Mouse (Mus musculus) midbrain, embryonic 12.5 days (tissue): ENCODE measurements around the gene Ilf2. TPM values are rescaled to one million over a fixed set of nuclear protein-coding genes. Genes with fewer than 3 reads are reported as not detected.

ENCODE experiments used
- ATAC-seq: fragments of 200-750 bp; cut with Nextera tagmentation; 2 replicates; pipeline ENCODE4 v1.8.0; 2017; ENCODE audit warnings: low read depth, moderate TSS enrichment, moderate library complexity; ENCODE audit not compliant: low FRiP score
- H3K27ac ChIP-seq: fragments of 300-500 bp; sonication (generic); replicated peaks from 2 replicates; pipeline ENCODE4 v1.5.1; 2016; ENCODE audit warnings: mild to moderate bottlenecking
- H3K27me3 ChIP-seq: fragments of 300-500 bp; sonication (generic); 2 replicates; pipeline ENCODE4 v1.6.1; 2016; ENCODE audit warnings: mild to moderate bottlenecking
- H3K36me3 ChIP-seq: fragments of 300-500 bp; sonication (generic); 2 replicates; pipeline ENCODE4 v1.6.1; 2016
- H3K4me1 ChIP-seq: fragments of 300-500 bp; sonication (generic); 2 replicates; pipeline ENCODE4 v1.6.1; 2016
- H3K4me2 ChIP-seq: fragments of 300-500 bp; sonication (generic); replicated peaks from 2 replicates; pipeline ENCODE4 v1.6.1; 2016; ENCODE audit warnings: mild to moderate bottlenecking, moderate library complexity
- H3K4me3 ChIP-seq: fragments of 300-500 bp; sonication (generic); 2 replicates; pipeline ENCODE4 v1.5.1; 2016; ENCODE audit warnings: mild to moderate bottlenecking
- H3K9ac ChIP-seq: fragments of 300-500 bp; sonication (generic); replicated peaks from 2 replicates; pipeline ENCODE4 v1.6.1; 2016; ENCODE audit warnings: mild to moderate bottlenecking, moderate library complexity
- H3K9me3 ChIP-seq: fragments of 300-500 bp; sonication (generic); 2 replicates; pipeline ENCODE4 v1.6.1; 2016; ENCODE audit warnings: mild to moderate bottlenecking
- WGBS: fragments of 180-500 bp; shearing (Covaris S2); methylation state at CpG from one replicate; pipeline ENCODE4 v1.1.7; 2016; 5-methylcytosine and 5-hydroxymethylcytosine counted together
- polyA plus RNA-seq: library from polyadenylated mRNA; unstranded; fragments of >200 nt; fragmentation: Nextera tagmentation; extraction: Ambion mirVana; gene quantifications from 2 replicates; pipeline ENCODE4 v1.2.1, GENCODE M21; 2016

Ilf2 gene
- polyA plus RNA-seq, 1 experiment from 2014 or later: 319 TPM

DNA sequence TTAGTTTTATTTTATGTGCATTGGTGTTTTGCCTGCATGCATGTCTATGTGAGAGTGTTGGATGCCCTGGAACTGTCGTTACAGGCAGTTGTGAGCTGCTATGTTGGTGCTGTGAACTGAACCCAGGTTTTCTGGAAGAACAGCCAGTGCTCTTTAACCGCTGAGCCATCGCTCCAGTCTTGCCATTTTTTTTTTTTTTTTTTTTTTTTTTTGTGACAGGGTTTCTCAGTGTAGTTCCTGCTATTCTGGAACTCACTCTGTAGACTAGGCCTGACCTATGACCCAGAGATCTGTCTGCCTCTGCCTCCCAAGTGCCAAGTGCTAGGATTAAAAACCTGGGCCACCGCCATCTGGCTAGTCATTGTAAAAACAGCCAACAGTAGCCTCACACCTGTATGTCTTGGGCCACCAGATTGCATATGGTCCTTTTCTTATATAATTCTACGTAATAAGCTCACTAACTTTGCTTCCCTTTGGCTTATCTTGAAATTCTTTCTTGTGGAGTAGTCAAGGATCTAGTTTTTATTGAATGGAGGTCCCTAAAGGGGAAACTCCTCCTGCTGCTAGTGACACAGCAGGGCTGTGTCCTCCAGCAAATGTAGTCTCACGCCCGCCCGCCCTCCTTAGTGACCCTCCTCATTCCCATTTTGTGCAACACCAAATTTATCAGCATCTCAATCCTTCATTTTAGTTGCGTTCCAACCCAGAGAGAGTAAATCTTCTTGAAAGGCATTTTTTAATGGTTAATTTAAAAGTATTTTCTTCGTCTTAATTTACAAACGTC lies 30.3 kb upstream of the Ilf2 start:
- Histone ChIP-seq H3K4me3 (no peak overlapping the region), H3K36me3 (no peaks in the 10 kb centered on the region), H3K9me3 (no peaks in the 10 kb centered on the region; the same call in 1 of the 2 replicates), H3K4me1 (peaks cover 16% of the 10 kb centered on the region), H3K27ac (peak overlapping the region; percentile 84; the same call in 1 of the 2 replicates), H3K4me2 (peak overlapping the region; percentile 55), H3K9ac (peak overlapping the region; percentile 45; the same call in 1 of the 2 replicates), H3K27me3 (no peaks in the 10 kb centered on the region)
- no peak for ATAC-seq
- WGBS: 71% methylated on average over 11 of the region's 11 CpGs

DNA sequence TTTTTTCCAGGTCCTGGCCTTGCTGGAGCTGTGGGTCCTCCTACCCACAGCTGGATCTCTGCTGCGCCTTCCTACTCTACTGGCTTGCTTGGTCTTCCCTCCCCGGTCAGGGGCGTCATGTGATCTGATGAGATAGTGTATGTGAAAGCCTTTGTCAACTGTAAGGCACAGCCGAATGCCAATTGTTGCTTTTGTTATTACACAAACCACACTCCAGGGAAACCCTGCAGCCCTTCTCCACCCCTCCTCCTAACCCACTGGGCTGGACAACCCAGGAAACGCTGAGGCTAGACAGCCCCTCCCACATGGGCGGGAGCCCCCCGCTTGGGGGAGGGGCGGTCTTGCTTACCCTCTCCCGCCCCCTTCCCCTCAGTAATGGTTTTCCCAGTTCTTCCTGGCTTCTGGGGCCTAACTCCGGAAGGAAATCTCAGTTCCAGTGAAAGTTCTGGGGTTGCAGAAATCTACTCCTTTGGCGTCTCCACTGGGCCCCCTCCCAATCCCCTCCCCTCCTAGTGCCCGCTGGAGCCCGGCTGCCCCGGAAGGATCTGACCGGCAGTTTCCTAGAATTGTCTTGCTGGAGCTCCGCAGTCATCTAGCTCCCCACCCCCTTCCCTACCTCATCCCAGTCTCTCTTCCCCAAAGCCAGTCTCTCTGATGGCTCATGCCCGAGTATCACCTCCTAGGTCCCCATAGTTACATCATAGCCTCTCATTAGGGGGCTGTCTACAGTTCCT lies 29.4 kb upstream of the Ilf2 start:
- peak overlapping the region; percentile 45 for H3K9ac ChIP-seq

DNA sequence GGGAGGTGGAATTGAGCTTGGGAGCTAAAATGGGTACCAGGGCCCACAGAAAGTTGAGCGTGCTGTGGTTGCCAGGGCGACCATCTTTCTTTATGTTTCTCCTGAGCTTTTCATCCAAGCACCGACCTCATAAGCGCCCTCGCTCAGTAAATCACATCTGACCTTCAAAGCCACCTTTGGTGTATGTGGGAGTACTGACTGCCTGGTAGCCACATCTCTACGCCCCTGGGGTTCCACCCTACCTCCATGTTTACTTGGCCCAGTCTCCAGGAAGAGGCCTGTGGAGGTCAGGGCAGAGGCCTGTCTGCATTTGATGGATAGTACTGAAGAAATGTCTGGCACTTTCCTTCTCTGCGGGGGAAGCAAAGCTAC lies 28.8 kb upstream of the Ilf2 start:
- Histone ChIP-seq H3K4me2 (peak overlapping the region; percentile 55), H3K4me3 (0 out of 2 replicates have a peak overlapping the region, but pooled peaks have one; percentile 31), H3K9me3 (no peaks in the 10 kb centered on the region; the same call in 1 of the 2 replicates), H3K4me1 (peaks cover 16% of the 10 kb centered on the region), H3K27me3 (no peaks in the 10 kb centered on the region; the same call in 1 of the 2 replicates), H3K36me3 (no peaks in the 10 kb centered on the region), H3K27ac (peak overlapping the region; percentile 84), H3K9ac (peak overlapping the region; percentile 45)
- 0 out of 2 replicates have a peak, but pooled peaks have one; percentile 1 for ATAC-seq
- WGBS: 35% methylated on average over 7 of the region's 7 CpGs

More for the DNA sequence above, 29.4 kb upstream of the Ilf2 start:
- Histone ChIP-seq H3K36me3 (no peaks in the 10 kb centered on the region), H3K4me2 (peak overlapping the region; percentile 55), H3K4me3 (peak overlapping the region; percentile 31), H3K27ac (peak overlapping the region; percentile 84), H3K4me1 (peaks cover 16% of the 10 kb centered on the region), H3K9me3 (no peaks in the 10 kb centered on the region; the same call in 1 of the 2 replicates), H3K27me3 (no peaks in the 10 kb centered on the region; the same call in 1 of the 2 replicates)
- WGBS: under 1% methylated on average over 17 of the region's 17 CpGs
- ATAC-seq: peak; percentile 96

DNA sequence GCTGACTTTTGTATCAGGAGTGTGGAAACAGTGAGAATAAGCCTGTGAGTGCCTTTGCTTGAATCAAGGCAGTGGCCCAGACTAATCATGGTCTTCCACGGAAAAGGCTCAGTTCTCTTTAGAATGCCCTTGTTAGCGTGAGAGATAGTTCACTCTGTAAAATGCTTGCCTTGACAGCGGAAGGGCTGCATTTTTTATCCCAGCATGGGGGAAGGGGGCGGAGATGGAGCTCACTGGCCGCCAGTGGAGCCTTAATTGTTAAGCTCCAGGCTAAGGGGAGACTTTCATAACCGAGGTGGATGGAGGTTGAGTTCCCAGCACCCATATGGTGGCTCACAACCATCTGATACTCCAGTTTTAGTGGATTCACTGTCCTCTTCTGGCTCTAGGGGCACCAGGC lies 27.3 kb upstream of the Ilf2 start:
- Histone ChIP-seq H3K4me1 (peaks cover 16% of the 10 kb centered on the region), H3K4me3 (no peak overlapping the region), H3K36me3 (no peaks in the 10 kb centered on the region), H3K9me3 (no peaks in the 10 kb centered on the region; the same call in 1 of the 2 replicates), H3K27ac (no peak overlapping the region), H3K4me2 (no peak overlapping the region), H3K9ac (no peak overlapping the region), H3K27me3 (no peaks in the 10 kb centered on the region; the same call in 1 of the 2 replicates)
- 24% methylated on average over 6 of the region's 6 CpGs for WGBS
- no peak for ATAC-seq

DNA sequence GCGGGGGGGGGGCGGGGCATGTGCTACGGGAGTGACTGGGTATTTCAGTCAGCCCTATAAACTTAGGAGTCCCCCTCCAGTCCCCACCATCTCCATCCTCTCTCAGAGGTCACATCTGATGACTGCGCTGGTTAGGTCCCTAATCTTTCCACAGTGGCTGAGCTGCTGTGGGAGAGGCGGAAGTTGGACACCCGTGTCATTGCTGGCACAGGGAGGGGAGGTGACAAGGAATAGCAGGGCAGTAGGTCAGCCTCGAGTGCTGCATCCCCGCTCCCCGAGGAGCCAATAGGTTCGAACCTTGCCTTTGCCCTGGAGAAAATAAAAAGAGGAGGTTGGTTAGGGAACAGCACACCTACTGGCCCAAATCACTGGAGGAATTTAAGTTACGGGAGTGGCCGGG lies 25.1 kb upstream of the Ilf2 start:
- peaks cover 13% of the 10 kb centered on the region for H3K4me1 ChIP-seq
- peaks cover under 1% of the 10 kb centered on the region; the same call in 1 of the 2 replicates for H3K27me3 ChIP-seq
- ATAC-seq: no peak
- H3K4me3 ChIP-seq: no peak overlapping the region
- no peak overlapping the region for H3K27ac ChIP-seq
- H3K36me3 ChIP-seq: no peaks in the 10 kb centered on the region
- WGBS: 38% methylated on average over 12 of the region's 12 CpGs
- no peak overlapping the region for H3K4me2 ChIP-seq
- no peak overlapping the region for H3K9ac ChIP-seq
- H3K9me3 ChIP-seq: no peaks in the 10 kb centered on the region

DNA sequence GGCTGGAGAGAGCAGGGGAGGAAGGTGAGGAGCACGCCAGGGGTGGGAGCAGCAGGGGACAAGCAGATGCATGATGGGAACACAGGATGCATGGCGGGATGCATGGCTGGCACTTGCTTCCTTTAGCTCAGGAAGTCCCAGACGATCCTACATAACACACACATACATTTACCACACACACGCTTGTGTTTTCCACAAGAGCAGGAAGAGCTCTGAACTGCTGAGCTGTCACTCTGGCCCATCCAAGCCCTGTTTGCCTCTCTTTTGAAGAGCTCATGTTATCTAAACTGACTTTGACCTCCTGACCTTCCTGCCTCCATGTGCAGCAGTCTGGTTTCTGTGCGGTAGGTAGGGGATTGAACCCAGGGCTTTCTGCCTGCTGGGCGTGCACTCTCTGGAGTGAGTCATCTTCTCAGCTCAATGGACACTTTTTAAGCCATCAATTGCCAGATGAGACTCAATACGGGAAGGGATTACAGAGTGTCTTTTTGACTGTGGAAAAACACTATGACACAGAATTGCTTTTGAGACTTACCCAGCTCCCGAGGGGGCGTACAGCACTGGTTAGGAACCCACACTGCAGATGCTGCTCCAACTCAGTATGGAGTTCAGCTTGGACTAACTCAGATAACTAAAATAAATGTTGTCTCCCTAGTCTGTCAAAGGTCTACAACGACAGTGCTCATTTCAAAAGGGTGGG lies 24.4 kb upstream of the Ilf2 start:
- no peaks in the 10 kb centered on the region for H3K36me3 ChIP-seq
- H3K9ac ChIP-seq: no peak overlapping the region
- H3K4me2 ChIP-seq: no peak overlapping the region
- peaks cover 8% of the 10 kb centered on the region for H3K4me1 ChIP-seq
- ATAC-seq: no peak
- H3K9me3 ChIP-seq: no peaks in the 10 kb centered on the region
- H3K27me3 ChIP-seq: peaks cover 7% of the 10 kb centered on the region; the same call in 1 of the 2 replicates
- WGBS: 52% methylated on average over 10 of the region's 10 CpGs
- no peak overlapping the region for H3K27ac ChIP-seq
- H3K4me3 ChIP-seq: no peak overlapping the region

DNA sequence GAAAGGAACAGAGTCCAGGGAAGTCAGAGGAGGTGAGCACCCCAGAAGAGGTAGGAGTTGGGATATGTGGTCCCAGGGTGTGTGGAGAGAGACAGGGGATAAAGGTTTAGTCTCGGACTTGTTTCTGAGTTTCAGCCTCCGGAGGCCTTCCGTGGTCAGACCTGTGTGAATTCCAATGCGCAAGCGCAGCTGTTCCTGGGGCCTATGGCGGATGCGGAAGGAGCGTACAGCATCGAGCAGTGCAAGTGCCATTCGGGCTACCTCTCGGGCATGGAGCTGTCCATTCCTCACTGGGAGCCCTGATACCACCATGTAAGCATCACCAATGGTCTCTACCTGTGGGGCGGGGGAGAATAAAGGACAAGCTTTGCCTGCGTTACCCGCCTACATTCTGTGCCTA lies 21.0 kb upstream of the Ilf2 start:
- H3K27ac ChIP-seq: no peak overlapping the region
- H3K9me3 ChIP-seq: no peaks in the 10 kb centered on the region
- no peak overlapping the region for H3K4me3 ChIP-seq
- 83% methylated on average over 14 of the region's 14 CpGs for WGBS
- no peaks in the 10 kb centered on the region for H3K4me1 ChIP-seq
- H3K27me3 ChIP-seq: peaks cover 17% of the 10 kb centered on the region
- H3K9ac ChIP-seq: no peak overlapping the region
- no peaks in the 10 kb centered on the region for H3K36me3 ChIP-seq
- no peak overlapping the region for H3K4me2 ChIP-seq
- ATAC-seq: no peak

DNA sequence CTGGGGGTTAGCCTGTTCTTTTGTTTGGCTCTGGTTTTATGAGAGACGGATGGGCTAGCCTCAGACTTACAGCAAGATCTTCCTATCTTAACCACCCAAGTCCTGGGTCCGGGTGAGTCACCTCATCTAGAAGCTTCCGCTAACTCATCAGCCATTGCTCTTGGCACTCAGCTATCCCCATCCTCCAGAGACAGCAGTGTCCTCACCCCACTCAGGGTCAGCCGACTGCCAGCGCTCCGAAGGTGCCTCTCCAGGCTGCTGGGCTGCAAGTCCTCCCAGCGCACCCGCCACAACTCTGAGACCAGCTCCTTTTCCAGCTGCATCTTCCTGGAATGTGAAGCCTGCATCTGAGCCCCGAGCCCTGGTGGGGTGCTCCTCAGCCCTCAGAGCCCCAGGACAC lies 16.2 kb upstream of the Ilf2 start:
- no peak overlapping the region for H3K27ac ChIP-seq
- H3K36me3 ChIP-seq: no peaks in the 10 kb centered on the region
- ATAC-seq: no peak
- no peaks in the 10 kb centered on the region for H3K4me1 ChIP-seq
- no peak overlapping the region for H3K4me2 ChIP-seq
- 78% methylated on average over 9 of the region's 9 CpGs for WGBS
- H3K27me3 ChIP-seq: peaks cover 62% of the 10 kb centered on the region
- H3K9me3 ChIP-seq: no peaks in the 10 kb centered on the region
- no peak overlapping the region for H3K9ac ChIP-seq
- no peak overlapping the region for H3K4me3 ChIP-seq

DNA sequence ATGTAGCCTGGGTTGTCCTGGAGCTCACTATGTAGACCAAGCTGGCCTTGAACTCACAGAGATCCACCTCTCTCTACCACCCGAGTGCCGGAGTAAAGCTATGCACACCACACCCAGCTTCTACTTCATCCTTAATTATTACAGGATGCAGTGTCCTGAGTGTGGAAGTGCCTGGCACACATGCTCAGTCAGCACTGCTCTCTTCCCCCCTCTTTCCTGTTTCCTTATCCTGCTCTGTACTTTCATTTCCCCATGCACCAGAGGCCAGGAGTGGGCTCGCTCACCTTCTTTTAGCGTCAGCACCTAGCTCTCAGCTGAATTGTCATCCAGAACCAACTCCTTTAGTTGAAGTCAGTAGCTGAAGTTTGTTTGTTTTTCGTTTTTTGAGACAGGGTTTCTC lies 15.6 kb upstream of the Ilf2 start:
- WGBS: 78% methylated on average over 5 of the region's 5 CpGs
- Histone ChIP-seq H3K36me3 (no peaks in the 10 kb centered on the region), H3K4me1 (0 out of 2 replicates have a peak, but pooled peaks cover 4% of the 10 kb centered on the region), H3K9ac (no peak overlapping the region), H3K4me2 (no peak overlapping the region), H3K27ac (no peak overlapping the region), H3K4me3 (no peak overlapping the region), H3K9me3 (no peaks in the 10 kb centered on the region), H3K27me3 (peaks cover 68% of the 10 kb centered on the region)
- no peak for ATAC-seq

DNA sequence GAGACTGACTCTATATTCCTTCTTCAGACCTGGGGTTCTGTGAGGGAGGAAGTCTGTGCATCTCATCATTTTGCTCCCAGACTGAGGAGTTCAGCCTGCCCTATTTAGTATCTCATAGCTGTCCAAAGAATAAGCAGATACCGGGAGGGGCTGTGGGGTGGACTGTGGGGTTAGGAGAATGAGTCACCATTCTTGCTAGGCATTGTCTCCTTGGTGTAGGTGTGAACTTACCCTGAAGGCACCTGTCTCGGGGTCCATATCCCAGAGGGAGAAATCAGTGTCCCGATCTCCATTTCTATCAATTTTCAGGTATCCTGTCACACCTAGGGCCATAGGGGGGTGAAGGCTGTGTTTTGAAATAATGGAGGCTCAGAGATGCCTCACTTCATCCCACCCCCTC lies 14.0 kb upstream of the Ilf2 start:
- ATAC-seq: no peak
- peaks cover 73% of the 10 kb centered on the region for H3K27me3 ChIP-seq
- peaks cover 14% of the 10 kb centered on the region for H3K4me1 ChIP-seq
- no peak overlapping the region for H3K4me3 ChIP-seq
- H3K9me3 ChIP-seq: no peaks in the 10 kb centered on the region
- H3K9ac ChIP-seq: no peak overlapping the region
- H3K27ac ChIP-seq: no peak overlapping the region
- H3K4me2 ChIP-seq: no peak overlapping the region
- no peaks in the 10 kb centered on the region for H3K36me3 ChIP-seq
- 92% methylated on average over 3 of the region's 3 CpGs for WGBS

DNA sequence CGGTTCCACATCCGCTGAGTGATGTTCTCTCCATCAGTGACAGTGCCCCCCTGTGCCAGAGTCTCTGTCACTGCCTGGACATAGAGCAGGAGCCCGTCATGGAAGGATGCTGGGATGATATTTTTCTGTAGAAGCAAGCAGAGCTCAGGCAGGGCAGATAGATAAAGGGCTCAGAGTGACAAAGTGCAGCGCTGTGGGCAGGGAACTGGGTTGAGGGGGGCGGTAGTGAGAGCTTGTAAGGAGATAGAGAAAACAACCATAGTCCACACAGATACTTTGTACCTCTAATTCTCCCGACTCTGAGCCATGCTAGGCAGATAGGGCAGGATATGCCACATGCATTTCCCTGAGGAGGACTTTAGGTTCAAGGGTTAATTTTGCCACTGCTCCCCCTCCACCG lies 13.3 kb upstream of the Ilf2 start:
- Histone ChIP-seq H3K9ac (no peak overlapping the region), H3K4me1 (peaks cover 14% of the 10 kb centered on the region), H3K9me3 (no peaks in the 10 kb centered on the region), H3K4me2 (no peak overlapping the region), H3K36me3 (no peaks in the 10 kb centered on the region), H3K27ac (no peak overlapping the region), H3K27me3 (peaks cover 76% of the 10 kb centered on the region), H3K4me3 (no peak overlapping the region)
- no peak for ATAC-seq
- WGBS: 38% methylated on average over 7 of the region's 7 CpGs
